Mouse (Mus musculus) B cell, adult (primary cell): ENCODE data around the gene Csf2rb. TPM values are rescaled to one million over a fixed set of nuclear protein-coding genes. Genes with fewer than 3 reads are reported as not detected.

ENCODE experiments used
- total RNA-seq: library from RNA; stranded (reverse); gene quantifications from 4 replicates; pipeline ENCODE4 v1.2.4, GENCODE M21; 2023; ENCODE audit not compliant: inconsistent age

Csf2rb gene
- 24.3 to 48.8 TPM (median 30.5 TPM) in 4 replicates for total RNA-seq

GRCm38 (mm10) chr15:78325671-78326339 lies at the start of gene Csf2rb:
Gene Csf2rb (plus strand): TSS chr15:78325752.

GRCm38 (mm10) chr15:78305341-78305933 lies 20.1 kb upstream of the Csf2rb start, which contains the start of gene Csf2rb2:
Gene Csf2rb2 (minus strand): TSS chr15:78305721.

GRCm38 (mm10) chr15:78395478-78395962 lies 70.0 kb downstream of the Csf2rb start, which contains the start of gene Tex33:
Gene Tex33 (minus strand): TSS chr15:78395912.

Other genes starting within 250 kb of the Csf2rb start
- not detected in 4 replicates for gene Cacng2, start 205.7 kb upstream of the Csf2rb start, total RNA-seq
- gene Ift27, start 151.6 kb upstream of the Csf2rb start, total RNA-seq: 38.3 to 40.6 TPM (median 39.6 TPM) in 4 replicates
- not detected in 4 replicates for gene Pvalb, start 119.4 kb upstream of the Csf2rb start, total RNA-seq
- 273 to 314 TPM (median 305 TPM) in 4 replicates for gene Ncf4, start 81.0 kb upstream of the Csf2rb start, total RNA-seq
- 0.42 to 1.9 TPM (median 0.95 TPM) in 4 replicates for gene Csf2rb2, start 20.0 kb upstream of the Csf2rb start, total RNA-seq
- not detected in 4 replicates for gene Tex33, start 70.2 kb downstream of the Csf2rb start, total RNA-seq
- gene Tst, start 80.2 kb downstream of the Csf2rb start, total RNA-seq: 1.5 to 3.0 TPM (median 1.7 TPM) in 4 replicates
- 21.0 to 27.2 TPM (median 24.3 TPM) in 4 replicates for gene Mpst, start 80.7 kb downstream of the Csf2rb start, total RNA-seq
- 0.42 TPM in 1 of 4 replicates, not detected in the others for gene Kctd17, start 102.8 kb downstream of the Csf2rb start, total RNA-seq
- gene Tmprss6, start 142.9 kb downstream of the Csf2rb start, total RNA-seq: not detected in 4 replicates
- gene Il2rb, start 169.5 kb downstream of the Csf2rb start, total RNA-seq: 3.6 to 6.8 TPM (median 4.8 TPM) in 4 replicates
- gene C1qtnf6, start 205.7 kb downstream of the Csf2rb start, total RNA-seq: not detected in 4 replicates
- not detected in 4 replicates for gene Sstr3, start 218.9 kb downstream of the Csf2rb start, total RNA-seq
- 801 to 929 TPM (median 877 TPM) in 4 replicates for gene Rac2, start 247.0 kb downstream of the Csf2rb start, total RNA-seq